Mouse (Mus musculus): ENCODE measurements at regions not wholly inside any gene's neighbourhood (a gene's known extent, or its start where the extent isn't known, plus 50 kb on each side); places are given as distances from the start of the nearest gene placed in this dataset.

DNA sequence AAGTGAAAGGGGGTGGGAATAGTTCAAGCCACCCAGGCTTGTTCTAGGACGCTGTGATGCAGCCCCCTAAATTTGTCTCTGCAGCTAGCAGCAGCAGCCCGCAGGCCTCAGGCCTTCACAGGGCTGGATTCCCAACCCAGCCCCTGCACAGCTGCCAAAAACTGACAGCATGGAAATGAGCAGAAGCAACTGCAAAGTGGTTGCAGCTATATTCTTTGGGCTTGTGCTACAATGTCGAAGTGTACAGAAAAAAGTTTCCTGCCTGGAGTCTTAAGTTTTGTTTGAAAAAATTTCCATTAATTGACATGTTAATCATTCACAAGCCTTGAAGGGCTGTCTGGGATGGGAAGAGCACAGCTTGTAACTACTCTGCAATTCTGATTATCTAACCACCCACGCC lies 253.6 kb upstream of the Nbea start:
- DNase-seq (ENCODE audit: low spot score) = no peak
- intact Hi-C loops (cut with DNase I) = no loop called here

- DNase-seq (ENCODE audit: low spot score) = peak; percentile 10
- intact Hi-C loops (cut with DNase I) = no loop called here
These were observed 250.0 kb upstream of the Nbea start for GRCm38 (mm10) chr3:56433495-56433894.

DNA sequence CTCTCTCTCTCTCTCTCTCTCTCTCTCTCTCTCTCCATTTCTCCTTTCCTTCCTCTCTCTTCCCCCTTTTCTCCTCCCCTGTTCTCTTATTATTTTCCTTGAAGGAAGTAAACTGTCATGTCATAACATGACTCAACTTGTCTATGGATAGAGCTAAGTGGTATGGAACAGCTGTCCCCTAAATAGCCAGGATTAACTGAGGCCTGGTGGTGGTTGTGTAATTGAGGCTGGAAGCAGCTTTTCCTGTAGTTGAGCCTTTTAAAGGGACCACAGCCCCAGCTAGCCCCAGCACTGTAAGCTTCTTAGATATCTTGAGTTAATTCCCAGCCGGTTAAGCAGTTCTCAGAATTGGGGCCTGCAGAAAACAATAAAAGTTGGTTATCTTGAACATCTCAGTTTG lies 243.7 kb upstream of the Nbea start:
- no peak for DNase-seq (ENCODE audit: low spot score)
- intact Hi-C loops (cut with DNase I) = no loop called here

GRCm38 (mm10) chr3:56397851-56398496 lies 214.5 kb upstream of the Nbea start:
- intact Hi-C loops (cut with DNase I) = no loop called here
- DNase-seq (ENCODE audit: low spot score) = no peak

GRCm38 (mm10) chr3:56393134-56393533 lies 209.6 kb upstream of the Nbea start:
- no peak for DNase-seq (ENCODE audit: low spot score)
- intact Hi-C loops (cut with DNase I) = no loop called here

GRCm38 (mm10) chr3:56380316-56380715 lies 196.8 kb upstream of the Nbea start:
- intact Hi-C loops (cut with DNase I) = no loop called here
- no peak for DNase-seq (ENCODE audit: low spot score)

GRCm38 (mm10) chr3:56379500-56379899 lies 196.0 kb upstream of the Nbea start:
- intact Hi-C loops (cut with DNase I) = no loop called here
- no peak for DNase-seq (ENCODE audit: low spot score)

GRCm38 (mm10) chr3:56362543-56362942 lies 179.0 kb upstream of the Nbea start:
- intact Hi-C loops (cut with DNase I) = no loop called here
- no peak for DNase-seq (ENCODE audit: low spot score)

- intact Hi-C loops (cut with DNase I) = no loop called here
- DNase-seq (ENCODE audit: low spot score) = no peak
These were observed 173.7 kb upstream of the Nbea start for GRCm38 (mm10) chr3:56357035-56357701.

DNA sequence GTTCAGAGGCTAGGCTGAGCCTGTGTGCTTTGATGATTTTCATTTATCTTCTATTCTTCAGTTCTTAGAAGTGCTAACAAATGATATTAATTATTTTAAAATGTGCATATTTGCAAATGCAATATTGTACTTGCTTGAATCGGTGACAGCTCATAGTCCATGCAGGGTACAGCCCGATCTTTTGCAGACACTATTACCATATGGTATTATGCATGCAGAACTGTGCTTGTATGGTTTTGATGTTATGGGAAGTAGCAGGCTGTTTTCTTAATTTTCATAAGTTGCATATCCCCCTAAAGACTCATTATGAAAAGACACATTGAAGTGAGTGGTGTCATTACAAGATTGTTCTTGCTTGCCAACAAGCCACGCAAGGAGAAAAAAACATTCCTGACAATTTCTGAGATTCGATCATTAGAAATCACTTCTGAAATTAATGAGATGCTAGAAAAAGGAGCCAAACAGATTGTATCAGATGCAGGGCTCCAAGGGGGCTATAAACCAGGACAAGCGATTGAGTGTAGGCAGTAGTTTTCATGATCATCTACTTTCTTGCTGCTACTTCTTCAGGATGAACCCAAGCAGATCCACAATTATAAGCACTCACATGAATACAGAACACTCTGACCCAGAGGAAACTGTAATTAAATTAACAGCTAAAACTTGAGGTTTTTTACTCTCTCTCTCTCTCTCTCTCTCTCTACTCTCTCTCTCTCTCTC lies 172.8 kb upstream of the Nbea start:
- DNase-seq (ENCODE audit: low spot score) = no peak
- intact Hi-C loops (cut with DNase I) = no loop called here

Measured in heart, postnatal 25 days (tissue).